Mouse (Mus musculus): ENCODE measurements around the gene B4galt5. TPM values are rescaled to one million over a fixed set of nuclear protein-coding genes. Genes with fewer than 3 reads are reported as not detected.

B4galt5 gene
- polyA plus RNA-seq, 1 experiment from 2014 or later, result 10.1 TPM

GRCm38 (mm10) chr2:167354611-167355165 lies 5.7 kb upstream of the B4galt5 start:
- Histone ChIP-seq H3K4me3 (ENCODE audit: low read depth, low read length) (no peak overlapping the region), H3K27me3 (ENCODE audit: control insufficient read depth, insufficient read depth, low read length) (no peaks in the 10 kb centered on the region), H3K4me2 (replicated peaks; ENCODE audit: low read depth, low read length) (no peak overlapping the region), H3K27ac (ENCODE audit: low read length) (no peak overlapping the region), H3K9me3 (ENCODE audit: control insufficient read depth, low read depth, low read length) (no peaks in the 10 kb centered on the region), H3K36me3 (ENCODE audit: control insufficient read depth, insufficient read depth, low read length) (no peaks in the 10 kb centered on the region), H3K4me1 (ENCODE audit: control insufficient read depth, insufficient read depth, low read length) (0 out of 2 replicates have a peak, but pooled peaks cover 10% of the 10 kb centered on the region), H3K9ac (replicated peaks; ENCODE audit: low read depth, low read length) (no peak overlapping the region)
- 68% methylated on average over 9 of the region's 9 CpGs for WGBS
- ATAC-seq (ENCODE audit: insufficient number of reproducible peaks, insufficient read depth, low FRiP score, low read depth), result no peak

DNA sequence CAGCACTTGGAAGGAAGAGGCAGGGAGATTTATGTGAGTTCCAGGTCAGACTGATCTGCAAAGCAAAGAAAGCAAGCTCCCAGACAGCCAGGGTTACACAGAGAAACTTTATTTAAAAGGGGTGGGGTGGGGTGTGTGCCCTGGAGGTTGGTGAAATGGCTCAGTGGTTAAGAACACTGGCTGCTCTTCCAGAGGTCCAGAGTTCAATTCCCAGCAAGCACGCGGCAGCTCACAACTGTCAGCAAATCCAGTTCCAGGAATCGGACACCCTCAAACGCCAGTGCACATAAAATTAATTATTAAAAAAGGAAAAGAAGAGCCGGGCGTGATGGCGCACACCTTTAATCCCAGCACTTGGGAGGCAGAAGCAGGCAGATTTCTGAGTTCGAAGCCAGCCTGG lies 5.1 kb upstream of the B4galt5 start:
- no peak overlapping the region for H3K4me2 ChIP-seq (replicated peaks; ENCODE audit: low read depth, low read length)
- ATAC-seq (ENCODE audit: insufficient number of reproducible peaks, insufficient read depth, low FRiP score, low read depth), result no peak
- 89% methylated on average over 8 of the region's 8 CpGs for WGBS

DNA sequence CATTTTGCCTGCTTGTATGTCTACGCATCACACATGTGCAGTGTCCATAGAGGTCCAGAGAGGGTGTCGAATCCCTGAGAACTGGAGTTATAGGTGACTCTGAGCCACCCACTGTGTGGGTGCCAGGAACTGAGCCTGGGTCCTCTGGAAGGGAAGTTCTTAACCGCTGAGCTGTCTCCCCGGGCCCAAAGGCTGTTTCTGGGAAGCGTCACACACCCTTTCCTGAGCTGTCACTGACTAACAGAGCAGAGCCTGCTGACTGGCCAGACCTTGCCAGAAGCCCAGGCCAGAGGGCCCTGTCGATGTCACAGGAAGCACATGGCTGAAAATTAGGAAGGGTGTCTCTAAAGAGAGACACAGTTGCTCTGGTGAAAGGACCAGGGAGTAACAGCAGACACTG lies 3.5 kb upstream of the B4galt5 start:
- whole genome bisulfite sequencing, result 67% methylated on average over 6 of the region's 6 CpGs
- Histone ChIP-seq H3K36me3 (ENCODE audit: control insufficient read depth, insufficient read depth, low read length) (no peaks in the 10 kb centered on the region), H3K9me3 (ENCODE audit: control insufficient read depth, low read depth, low read length) (no peaks in the 10 kb centered on the region), H3K9ac (replicated peaks; ENCODE audit: low read depth, low read length) (no peak overlapping the region), H3K4me3 (ENCODE audit: low read depth, low read length) (no peak overlapping the region), H3K27ac (ENCODE audit: low read length) (no peak overlapping the region), H3K4me2 (replicated peaks; ENCODE audit: low read depth, low read length) (no peak overlapping the region), H3K4me1 (ENCODE audit: control insufficient read depth, insufficient read depth, low read length) (0 out of 2 replicates have a peak, but pooled peaks cover 11% of the 10 kb centered on the region), H3K27me3 (ENCODE audit: control insufficient read depth, insufficient read depth, low read length) (no peaks in the 10 kb centered on the region)
- ATAC-seq (ENCODE audit: insufficient number of reproducible peaks, insufficient read depth, low FRiP score, low read depth), result no peak

More for the DNA sequence above, 5.1 kb upstream of the B4galt5 start:
- H3K9ac ChIP-seq (replicated peaks; ENCODE audit: low read depth, low read length), result no peak overlapping the region
- no peak overlapping the region for H3K27ac ChIP-seq (ENCODE audit: low read length)
- 0 out of 2 replicates have a peak, but pooled peaks cover 11% of the 10 kb centered on the region for H3K4me1 ChIP-seq (ENCODE audit: control insufficient read depth, insufficient read depth, low read length)
- H3K27me3 ChIP-seq (ENCODE audit: control insufficient read depth, insufficient read depth, low read length), result no peaks in the 10 kb centered on the region
- H3K4me3 ChIP-seq (ENCODE audit: low read depth, low read length), result no peak overlapping the region
- no peaks in the 10 kb centered on the region for H3K36me3 ChIP-seq (ENCODE audit: control insufficient read depth, insufficient read depth, low read length)
- no peaks in the 10 kb centered on the region for H3K9me3 ChIP-seq (ENCODE audit: control insufficient read depth, low read depth, low read length)

DNA sequence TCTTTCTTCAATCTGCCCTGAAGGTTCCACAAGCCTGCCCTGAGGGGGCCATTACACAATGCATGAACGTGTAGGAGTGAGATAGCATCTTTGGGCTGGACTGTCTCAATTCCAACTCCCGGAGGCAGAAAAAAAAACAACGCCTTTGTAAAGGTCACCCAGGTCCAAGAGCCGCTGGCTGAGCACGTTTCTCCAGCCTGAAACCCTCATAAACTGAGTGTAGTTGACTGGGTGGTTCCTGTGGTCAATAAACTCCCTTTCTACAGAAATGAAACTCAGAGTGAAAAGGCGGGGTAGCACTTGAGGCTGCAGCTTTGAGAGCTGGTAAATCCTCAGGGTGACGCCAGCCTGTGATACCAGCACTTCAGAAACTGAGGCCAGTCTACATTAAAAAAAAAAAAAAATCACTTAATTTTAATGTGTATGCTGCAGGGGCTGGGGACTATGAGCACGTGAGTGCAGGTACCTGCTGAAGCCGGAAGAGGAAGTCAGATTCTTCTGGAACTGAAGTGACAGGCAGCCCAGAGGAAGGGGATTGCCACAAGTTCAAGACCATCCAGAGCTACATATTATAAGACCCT lies 2.5 kb upstream of the B4galt5 start:
- Histone ChIP-seq H3K27me3 (ENCODE audit: control insufficient read depth, insufficient read depth, low read length) (no peaks in the 10 kb centered on the region), H3K4me1 (ENCODE audit: control insufficient read depth, insufficient read depth, low read length) (peaks cover 13% of the 10 kb centered on the region; the same call in 1 of the 2 replicates), H3K4me3 (ENCODE audit: low read depth, low read length) (no peak overlapping the region), H3K27ac (ENCODE audit: low read length) (no peak overlapping the region), H3K9me3 (ENCODE audit: control insufficient read depth, low read depth, low read length) (no peaks in the 10 kb centered on the region), H3K36me3 (ENCODE audit: control insufficient read depth, insufficient read depth, low read length) (no peaks in the 10 kb centered on the region), H3K4me2 (replicated peaks; ENCODE audit: low read depth, low read length) (no peak overlapping the region), H3K9ac (replicated peaks; ENCODE audit: low read depth, low read length) (no peak overlapping the region)
- WGBS, result 44% methylated on average over 9 of the region's 9 CpGs
- ATAC-seq (ENCODE audit: insufficient number of reproducible peaks, insufficient read depth, low FRiP score, low read depth), result no peak

DNA sequence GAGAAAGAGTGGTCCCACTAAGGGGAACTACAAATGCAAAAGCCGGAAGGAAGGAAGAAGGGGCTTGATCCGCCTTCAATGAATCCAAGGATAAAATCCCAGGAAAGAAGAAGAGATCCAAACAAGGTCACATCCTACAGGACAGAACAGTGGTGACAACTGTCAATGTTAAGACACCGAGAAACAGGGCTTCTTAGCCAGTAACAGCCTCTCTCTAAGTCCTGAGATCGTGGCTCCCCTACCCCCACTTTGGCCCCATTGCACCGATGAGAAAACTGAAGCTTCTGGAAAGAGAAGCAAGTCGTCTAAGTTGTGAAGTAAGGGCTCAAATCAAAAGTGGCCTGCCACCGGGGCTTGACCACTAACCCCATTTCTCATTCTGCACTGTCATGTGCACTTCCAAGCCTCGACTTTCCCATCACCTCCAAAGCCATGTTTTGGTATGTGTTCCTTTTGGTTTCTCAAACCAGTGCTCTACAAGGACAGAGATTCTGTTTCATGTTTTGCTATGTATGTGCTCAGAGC lies 1.2 kb upstream of the B4galt5 start:
- peak overlapping the region; percentile 95 for H3K4me2 ChIP-seq (replicated peaks; ENCODE audit: low read depth, low read length)
- ATAC-seq (ENCODE audit: insufficient number of reproducible peaks, insufficient read depth, low FRiP score, low read depth), result no peak
- no peaks in the 10 kb centered on the region for H3K27me3 ChIP-seq (ENCODE audit: control insufficient read depth, insufficient read depth, low read length)
- 53% methylated on average over 8 of the region's 8 CpGs for WGBS
- no peaks in the 10 kb centered on the region for H3K36me3 ChIP-seq (ENCODE audit: control insufficient read depth, insufficient read depth, low read length)
- H3K27ac ChIP-seq (ENCODE audit: low read length), result no peak overlapping the region
- H3K9ac ChIP-seq (replicated peaks; ENCODE audit: low read depth, low read length), result no peak overlapping the region
- H3K4me3 ChIP-seq (ENCODE audit: low read depth, low read length), result no peak overlapping the region
- no peaks in the 10 kb centered on the region for H3K9me3 ChIP-seq (ENCODE audit: control insufficient read depth, low read depth, low read length)
- H3K4me1 ChIP-seq (ENCODE audit: control insufficient read depth, insufficient read depth, low read length), result peaks cover 13% of the 10 kb centered on the region; the same call in 1 of the 2 replicates

DNA sequence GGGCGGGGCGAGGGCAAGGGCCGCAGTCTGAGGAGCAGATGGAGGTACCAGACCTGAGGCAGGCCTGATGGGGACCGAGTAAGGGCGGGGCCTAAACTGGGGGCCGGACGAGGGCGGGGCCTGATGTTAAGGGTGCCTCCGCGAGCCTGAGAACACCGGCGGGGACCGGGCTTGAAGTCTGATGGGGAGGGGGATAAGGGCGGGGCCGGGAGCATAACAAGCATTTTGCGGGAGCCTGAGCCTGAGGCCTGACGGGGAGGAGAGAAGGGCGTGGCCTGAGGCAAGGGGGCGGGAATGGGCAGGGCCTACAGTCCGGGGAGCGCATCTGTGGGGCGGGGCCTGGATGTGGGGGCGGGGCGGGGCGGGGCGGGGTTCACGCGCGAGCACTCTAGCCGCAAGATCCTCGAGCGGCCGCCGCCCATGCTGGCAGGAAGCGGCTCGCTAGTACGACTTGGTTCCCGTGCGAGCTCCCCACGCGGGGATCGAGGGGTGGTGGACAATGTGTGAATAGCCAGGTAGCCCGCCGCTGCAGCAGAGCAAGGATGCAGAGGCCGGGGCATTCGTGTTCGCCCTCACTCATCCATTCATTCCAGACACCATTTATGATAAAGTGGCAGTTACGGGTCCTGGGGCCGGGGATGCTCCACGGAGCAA lies 427 bp upstream of the B4galt5 start:
- H3K27ac ChIP-seq (ENCODE audit: low read length), result no peak overlapping the region
- H3K4me3 ChIP-seq (ENCODE audit: low read depth, low read length), result peak overlapping the region; percentile 76
- under 1% methylated on average over 47 of the region's 50 CpGs for WGBS
- peak; percentile 96 for ATAC-seq (ENCODE audit: insufficient number of reproducible peaks, insufficient read depth, low FRiP score, low read depth)
- H3K36me3 ChIP-seq (ENCODE audit: control insufficient read depth, insufficient read depth, low read length), result no peaks in the 10 kb centered on the region
- H3K4me1 ChIP-seq (ENCODE audit: control insufficient read depth, insufficient read depth, low read length), result peaks cover 13% of the 10 kb centered on the region; the same call in 1 of the 2 replicates
- H3K9ac ChIP-seq (replicated peaks; ENCODE audit: low read depth, low read length), result peak overlapping the region; percentile 78; the same call in 1 of the 2 replicates
- no peaks in the 10 kb centered on the region for H3K9me3 ChIP-seq (ENCODE audit: control insufficient read depth, low read depth, low read length)
- H3K27me3 ChIP-seq (ENCODE audit: control insufficient read depth, insufficient read depth, low read length), result no peaks in the 10 kb centered on the region
- peak overlapping the region; percentile 95 for H3K4me2 ChIP-seq (replicated peaks; ENCODE audit: low read depth, low read length)

GRCm38 (mm10) chr2:167347991-167348375 lies 1.0 kb downstream of the B4galt5 start:
- no peak overlapping the region for H3K27ac ChIP-seq (ENCODE audit: low read length)
- 8% methylated on average over 11 of the region's 11 CpGs for WGBS

DNA sequence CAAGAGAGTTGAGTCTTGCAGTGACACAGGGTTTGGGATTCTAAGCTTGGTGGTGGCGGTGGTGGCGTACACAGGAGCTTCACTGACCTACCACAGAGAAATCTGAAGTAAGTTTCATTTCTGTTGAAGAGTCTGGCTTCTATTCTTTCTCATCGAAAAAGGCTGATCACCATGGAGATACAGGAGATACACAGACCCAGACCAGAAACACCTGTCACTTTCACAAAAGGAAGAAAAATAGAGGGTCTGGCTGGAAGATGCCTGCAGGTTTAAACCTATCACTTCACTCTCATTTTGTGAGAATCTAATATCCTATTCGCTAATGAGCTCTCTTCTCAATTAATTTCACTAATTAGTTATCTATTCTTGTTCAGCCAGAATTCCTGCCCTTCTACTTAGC lies 1.6 kb downstream of the B4galt5 start:
- ATAC-seq (ENCODE audit: insufficient number of reproducible peaks, insufficient read depth, low FRiP score, low read depth), result no peak
- 65% methylated on average over 4 of the region's 4 CpGs for WGBS

More at GRCm38 (mm10) chr2:167347991-167348375, 1.0 kb downstream of the B4galt5 start:
- no peaks in the 10 kb centered on the region for H3K36me3 ChIP-seq (ENCODE audit: control insufficient read depth, insufficient read depth, low read length)
- H3K9ac ChIP-seq (replicated peaks; ENCODE audit: low read depth, low read length), result no peak overlapping the region; the same call in 1 of the 2 replicates
- H3K4me1 ChIP-seq (ENCODE audit: control insufficient read depth, insufficient read depth, low read length), result peaks cover 13% of the 10 kb centered on the region; the same call in 1 of the 2 replicates
- no peaks in the 10 kb centered on the region for H3K27me3 ChIP-seq (ENCODE audit: control insufficient read depth, insufficient read depth, low read length)
- peak overlapping the region; percentile 76 for H3K4me3 ChIP-seq (ENCODE audit: low read depth, low read length)
- ATAC-seq (ENCODE audit: insufficient number of reproducible peaks, insufficient read depth, low FRiP score, low read depth), result no peak
- H3K9me3 ChIP-seq (ENCODE audit: control insufficient read depth, low read depth, low read length), result no peaks in the 10 kb centered on the region
- H3K4me2 ChIP-seq (replicated peaks; ENCODE audit: low read depth, low read length), result peak overlapping the region; percentile 95

More for the DNA sequence above, 1.6 kb downstream of the B4galt5 start:
- H3K27ac ChIP-seq (ENCODE audit: low read length), result no peak overlapping the region
- H3K4me1 ChIP-seq (ENCODE audit: control insufficient read depth, insufficient read depth, low read length), result peaks cover 10% of the 10 kb centered on the region; the same call in 1 of the 2 replicates
- no peaks in the 10 kb centered on the region for H3K36me3 ChIP-seq (ENCODE audit: control insufficient read depth, insufficient read depth, low read length)
- no peak overlapping the region for H3K9ac ChIP-seq (replicated peaks; ENCODE audit: low read depth, low read length)
- no peaks in the 10 kb centered on the region for H3K27me3 ChIP-seq (ENCODE audit: control insufficient read depth, insufficient read depth, low read length)
- peak overlapping the region; percentile 95 for H3K4me2 ChIP-seq (replicated peaks; ENCODE audit: low read depth, low read length)
- no peak overlapping the region for H3K4me3 ChIP-seq (ENCODE audit: low read depth, low read length)
- no peaks in the 10 kb centered on the region for H3K9me3 ChIP-seq (ENCODE audit: control insufficient read depth, low read depth, low read length)
